Mouse (Mus musculus) intestine, postnatal 0 days (tissue): Measurements from ENCODE around the gene Izumo1r. TPM values are rescaled to one million over a fixed set of nuclear protein-coding genes. Genes with fewer than 3 reads are reported as not detected.

ENCODE experiments used
- ATAC-seq: fragments of 200-750 bp; cut with Nextera tagmentation; 2 replicates; pipeline ENCODE4 v1.8.0; 2017; ENCODE audit warnings: mild to moderate bottlenecking, moderate TSS enrichment, moderate library complexity
- H3K27ac ChIP-seq: fragments of 300-500 bp; sonication (generic); 2 replicates; pipeline ENCODE4 v1.5.1; 2014; ENCODE audit warnings: mild to moderate bottlenecking, low read depth, low read length, moderate library complexity
- H3K27me3 ChIP-seq: fragments of 300-500 bp; sonication (generic); replicated peaks from 2 replicates; pipeline ENCODE4 v1.6.1; 2014; ENCODE audit warnings: low read length, mixed read lengths; ENCODE audit not compliant: control insufficient read depth, insufficient read depth
- H3K36me3 ChIP-seq: fragments of 300-500 bp; sonication (generic); 2 replicates; pipeline ENCODE4 v1.6.1; 2014; ENCODE audit warnings: mild to moderate bottlenecking, moderate library complexity; ENCODE audit not compliant: control insufficient read depth, insufficient read depth
- H3K4me1 ChIP-seq: fragments of 300-500 bp; sonication (generic); replicated peaks from 2 replicates; pipeline ENCODE4 v1.6.1; 2014; ENCODE audit warnings: antibody characterized with exemption, low read length, mixed read lengths; ENCODE audit not compliant: control insufficient read depth, insufficient read depth
- H3K4me2 ChIP-seq: fragments of 300-500 bp; sonication (generic); replicated peaks from 2 replicates; pipeline ENCODE4 v1.6.1; 2014; ENCODE audit warnings: low read depth, mild to moderate bottlenecking, moderate library complexity
- H3K4me3 ChIP-seq: fragments of 300-500 bp; sonication (generic); 2 replicates; pipeline ENCODE4 v1.5.1; 2014; ENCODE audit warnings: low read depth, low read length
- H3K9ac ChIP-seq: fragments of 300-500 bp; sonication (generic); 2 replicates; pipeline ENCODE4 v1.6.1; 2014; ENCODE audit warnings: mild to moderate bottlenecking, low read depth, low read length
- H3K9me3 ChIP-seq: fragments of 300-500 bp; sonication (generic); 2 replicates; pipeline ENCODE4 v1.6.1; 2016; ENCODE audit warnings: mixed run types; ENCODE audit not compliant: control insufficient read depth
- CTCF ChIP-seq: sonication (generic); IDR thresholded peaks from 2 replicates; pipeline ENCODE4 v1.5.1; 2016; ENCODE audit warnings: low read depth, mild to moderate bottlenecking, control low read depth, antibody characterized with exemption, moderate library complexity
- WGBS: fragments of 180-500 bp; shearing (Covaris S2); extraction: QIAGEN DNeasy Blood & Tissue Kit; methylation state at CpG from one replicate; pipeline ENCODE4 v1.1.7; 2014; 5-methylcytosine and 5-hydroxymethylcytosine counted together
- polyA plus RNA-seq: library from polyadenylated mRNA; unstranded; fragments of >200 nt; fragmentation: Nextera tagmentation; extraction: Ambion mirVana; gene quantifications from 2 replicates; pipeline ENCODE4 v1.2.1, GENCODE M21; 2015

Gene Izumo1r
- polyA plus RNA-seq, 1 experiment from 2014 or later = not detected

DNA sequence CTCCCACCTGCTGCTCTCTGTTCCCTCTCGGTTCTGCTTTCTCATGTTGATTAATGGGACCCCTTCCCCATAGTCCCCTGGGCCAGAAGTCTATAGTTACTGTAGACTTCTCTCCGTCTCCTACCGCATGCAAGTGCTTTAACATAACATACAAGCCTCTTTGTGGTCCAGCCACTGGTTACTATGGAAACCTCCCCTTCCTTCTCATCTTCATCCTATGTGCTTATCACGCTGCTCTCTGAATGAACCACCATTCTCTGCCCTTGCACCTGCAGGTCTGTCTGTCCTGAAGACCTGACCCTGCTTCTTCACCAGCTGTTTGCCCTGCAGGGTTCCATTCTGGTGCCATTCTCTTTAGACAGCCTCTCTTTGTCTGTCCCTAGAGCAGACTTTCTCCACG is 6.2 kb upstream of the Izumo1r start:
- WGBS = 65% methylated on average over 5 of the region's 5 CpGs
- H3K9me3 ChIP-seq = no peaks in the 10 kb centered on the region
- ATAC-seq = no peak
- H3K36me3 ChIP-seq = no peaks in the 10 kb centered on the region
- no peak overlapping the region for H3K9ac ChIP-seq
- H3K27me3 ChIP-seq = no peaks in the 10 kb centered on the region
- no peak for TF ChIP-seq CTCF
- no peaks in the 10 kb centered on the region for H3K4me1 ChIP-seq
- H3K27ac ChIP-seq = no peak overlapping the region
- no peak overlapping the region for H3K4me3 ChIP-seq
- H3K4me2 ChIP-seq = no peak overlapping the region

DNA sequence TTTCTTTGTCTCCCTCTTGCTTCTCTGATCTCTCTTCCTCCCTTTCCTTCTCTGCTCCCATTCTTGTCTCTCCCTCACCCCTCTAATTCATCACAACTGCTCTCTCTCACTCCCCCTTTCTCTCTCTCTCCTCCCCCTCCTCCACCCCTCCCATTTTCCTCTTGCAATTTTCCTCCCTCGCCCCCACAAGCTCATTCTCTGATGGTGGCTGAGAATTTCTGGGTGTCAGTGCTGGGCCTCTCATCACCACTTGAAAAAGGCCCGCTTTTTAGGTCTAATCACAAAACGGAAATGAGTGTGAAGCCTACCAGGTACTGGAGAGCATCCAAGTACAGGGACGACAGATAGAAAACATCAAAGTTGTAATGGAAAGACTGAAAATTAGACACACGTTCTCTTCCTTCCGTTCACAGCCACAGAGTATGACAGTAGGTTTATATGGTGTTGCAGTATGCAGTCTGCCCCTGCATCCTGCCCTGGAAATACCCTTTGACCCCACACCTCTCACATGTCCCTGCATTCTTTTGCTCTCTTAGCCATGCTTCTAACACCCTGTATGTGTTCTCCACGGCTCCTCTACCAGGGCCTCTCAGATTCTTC is 4.2 kb upstream of the Izumo1r start:
- Histone ChIP-seq H3K9me3 (no peaks in the 10 kb centered on the region), H3K4me1 (no peaks in the 10 kb centered on the region), H3K4me3 (no peak overlapping the region), H3K9ac (no peak overlapping the region), H3K36me3 (no peaks in the 10 kb centered on the region), H3K27me3 (no peaks in the 10 kb centered on the region), H3K27ac (no peak overlapping the region), H3K4me2 (no peak overlapping the region)
- no peak for TF ChIP-seq CTCF
- 55% methylated on average over 7 of the region's 7 CpGs for WGBS
- ATAC-seq = no peak

DNA sequence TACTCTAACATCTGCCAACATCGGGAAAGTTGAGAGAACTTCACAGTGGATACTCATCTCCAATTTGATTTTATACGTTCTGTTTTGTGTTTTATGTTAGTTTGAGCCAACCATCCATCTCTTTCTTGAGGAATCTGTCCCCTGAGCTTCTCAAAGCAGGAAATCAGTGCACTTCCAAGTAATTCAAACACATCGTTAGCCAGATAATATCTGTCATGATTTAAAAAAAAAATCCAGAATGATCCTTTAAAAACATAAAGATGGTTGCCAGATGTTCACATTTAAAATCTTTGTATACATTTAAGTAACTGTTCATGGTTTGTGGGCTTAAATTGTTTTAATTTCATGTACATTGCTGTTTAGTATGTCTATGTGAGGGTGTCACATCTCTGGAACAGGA is 2.2 kb upstream of the Izumo1r start:
- no peak for TF ChIP-seq CTCF
- no peak overlapping the region for H3K9ac ChIP-seq
- 49% methylated on average over 3 of the region's 3 CpGs for WGBS
- no peak overlapping the region for H3K4me2 ChIP-seq
- H3K36me3 ChIP-seq = no peaks in the 10 kb centered on the region
- no peaks in the 10 kb centered on the region for H3K4me1 ChIP-seq
- no peaks in the 10 kb centered on the region for H3K9me3 ChIP-seq
- H3K27ac ChIP-seq = no peak overlapping the region
- H3K4me3 ChIP-seq = no peak overlapping the region
- no peak for ATAC-seq
- no peaks in the 10 kb centered on the region for H3K27me3 ChIP-seq

DNA sequence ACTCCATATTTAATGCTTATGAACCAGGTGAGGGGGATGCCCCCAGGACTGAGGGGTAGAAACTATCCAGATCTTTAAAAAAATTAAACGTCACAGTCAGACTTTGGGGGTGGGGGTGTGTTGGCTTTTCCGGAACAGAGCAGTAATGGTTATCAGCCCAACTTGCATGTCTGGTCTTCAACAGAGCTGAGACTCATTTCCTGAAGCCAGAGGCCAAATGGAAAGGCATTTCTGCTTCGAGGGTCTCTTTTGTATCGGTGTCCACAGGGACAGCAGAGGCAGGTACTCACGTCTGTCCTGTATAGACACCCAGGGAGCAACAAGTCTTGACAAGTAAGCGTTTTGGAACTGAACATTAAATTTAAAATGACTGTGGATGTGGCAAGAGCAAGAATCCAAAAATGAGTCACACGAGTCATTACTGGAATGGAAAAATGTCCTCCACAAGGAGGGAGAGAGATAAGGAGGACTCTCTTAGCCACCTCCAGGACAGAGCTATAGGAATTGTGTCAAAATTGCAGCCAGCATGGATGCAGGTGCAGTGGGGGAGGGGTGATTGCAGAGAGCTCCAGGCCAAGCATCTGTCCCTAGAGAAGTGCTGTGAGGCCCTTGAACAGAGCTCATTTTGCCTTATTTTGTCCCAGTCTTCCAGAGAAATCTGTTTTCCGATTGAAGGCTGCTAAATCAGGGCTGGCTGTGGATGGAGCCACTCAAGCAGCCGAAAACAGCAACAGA is 1.2 kb upstream of the Izumo1r start:
- Histone ChIP-seq H3K4me1 (no peaks in the 10 kb centered on the region), H3K36me3 (no peaks in the 10 kb centered on the region), H3K4me3 (no peak overlapping the region), H3K27ac (no peak overlapping the region), H3K9ac (no peak overlapping the region), H3K4me2 (no peak overlapping the region), H3K27me3 (no peaks in the 10 kb centered on the region), H3K9me3 (no peaks in the 10 kb centered on the region)
- WGBS = 57% methylated on average over 9 of the region's 9 CpGs
- no peak for ATAC-seq
- no peak for TF ChIP-seq CTCF

DNA sequence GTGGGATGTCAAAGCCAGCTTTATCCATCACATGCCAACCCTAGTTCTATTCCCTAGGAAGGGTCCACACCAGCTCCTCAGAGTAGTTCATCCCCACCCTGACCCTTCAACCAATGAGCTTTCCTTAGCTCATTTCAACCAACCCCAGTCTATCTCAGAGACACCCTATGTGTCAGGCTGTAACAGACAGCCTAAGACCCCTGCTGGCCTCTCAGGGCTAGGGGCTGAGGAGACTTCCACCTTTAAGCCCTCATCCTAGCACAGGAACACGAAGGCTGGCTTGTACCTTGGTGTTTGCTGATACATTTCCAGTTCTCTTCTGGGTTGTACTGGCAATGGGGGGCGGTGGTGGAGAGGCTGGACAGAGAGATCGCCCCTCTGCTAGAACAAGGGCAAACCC is 743 bp downstream of the Izumo1r start:
- no peaks in the 10 kb centered on the region for H3K36me3 ChIP-seq

DNA sequence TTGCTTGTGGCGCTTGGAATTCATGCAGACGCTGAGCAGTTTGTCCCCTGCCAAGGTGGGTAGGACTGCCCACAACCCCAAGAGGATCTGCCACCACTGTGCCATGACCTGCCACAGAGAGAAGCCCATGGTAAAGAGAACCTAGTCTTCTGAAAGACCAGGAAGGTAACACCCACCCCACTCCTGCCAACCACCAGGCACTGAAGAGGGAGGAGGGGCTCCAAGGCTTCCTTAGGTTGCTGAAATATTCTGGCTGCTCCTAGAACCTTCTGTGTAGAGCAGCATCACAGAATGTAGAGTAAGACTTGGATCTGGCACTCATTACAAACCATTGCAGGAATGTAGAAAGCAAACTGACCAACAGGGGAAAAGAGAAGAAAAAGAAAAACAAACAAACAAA is 1.3 kb downstream of the Izumo1r start:
- Histone ChIP-seq H3K27ac (no peak overlapping the region), H3K4me1 (no peaks in the 10 kb centered on the region), H3K4me2 (no peak overlapping the region), H3K9ac (no peak overlapping the region), H3K9me3 (no peaks in the 10 kb centered on the region), H3K36me3 (no peaks in the 10 kb centered on the region), H3K27me3 (no peaks in the 10 kb centered on the region), H3K4me3 (no peak overlapping the region)
- TF ChIP-seq CTCF = no peak
- no peak for ATAC-seq
- WGBS = 92% methylated on average over 2 of the region's 2 CpGs

More for the DNA sequence above, 743 bp downstream of the Izumo1r start:
- WGBS = 87% methylated on average over 3 of the region's 3 CpGs
- no peaks in the 10 kb centered on the region for H3K27me3 ChIP-seq
- no peaks in the 10 kb centered on the region for H3K9me3 ChIP-seq
- H3K9ac ChIP-seq = no peak overlapping the region
- no peak overlapping the region for H3K4me3 ChIP-seq
- H3K4me1 ChIP-seq = no peaks in the 10 kb centered on the region
- H3K4me2 ChIP-seq = no peak overlapping the region
- no peak for ATAC-seq
- TF ChIP-seq CTCF = no peak
- no peak overlapping the region for H3K27ac ChIP-seq
